Mouse (Mus musculus): ENCODE data around the gene Eno2. TPM values are rescaled to one million over a fixed set of nuclear protein-coding genes. Genes with fewer than 3 reads are reported as not detected.

Eno2 gene
- polyA plus RNA-seq, 1 experiment from 2014 or later, result 67.2 TPM

DNA sequence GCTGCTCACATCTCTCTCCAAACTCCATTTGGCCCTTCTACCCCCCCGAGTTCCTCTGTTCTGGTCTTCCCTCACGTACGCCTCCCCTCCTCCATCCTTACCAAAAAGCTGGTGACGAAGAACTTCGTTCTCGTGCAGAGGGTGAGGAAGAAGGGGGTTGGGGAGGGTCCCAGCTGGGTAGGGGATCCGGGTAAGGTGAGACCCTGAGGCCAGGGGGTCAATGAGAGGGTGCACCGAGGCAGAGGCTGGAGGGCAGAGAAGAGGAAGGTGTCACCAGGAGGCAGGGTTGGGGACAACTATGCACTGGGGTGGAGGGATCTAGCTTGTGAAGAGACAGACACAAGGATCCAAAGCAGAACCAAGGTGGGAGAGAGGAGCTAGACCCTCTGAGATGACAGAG, 25.8 kb downstream of the Eno2 start:
- no peak overlapping the region for H3K4me2 ChIP-seq
- H3K4me3 ChIP-seq, result no peak overlapping the region
- H3K9me3 ChIP-seq, result no peaks in the 10 kb centered on the region
- peaks cover 50% of the 10 kb centered on the region for H3K4me1 ChIP-seq (replicated peaks)
- no peaks in the 10 kb centered on the region for H3K27me3 ChIP-seq
- peaks cover 49% of the 10 kb centered on the region for H3K36me3 ChIP-seq
- WGBS, result 93% methylated on average over 8 of the region's 8 CpGs
- ATAC-seq (ENCODE audit: low read depth), result no peak
- H3K9ac ChIP-seq, result no peak overlapping the region
- H3K27ac ChIP-seq (replicated peaks), result no peak overlapping the region

DNA sequence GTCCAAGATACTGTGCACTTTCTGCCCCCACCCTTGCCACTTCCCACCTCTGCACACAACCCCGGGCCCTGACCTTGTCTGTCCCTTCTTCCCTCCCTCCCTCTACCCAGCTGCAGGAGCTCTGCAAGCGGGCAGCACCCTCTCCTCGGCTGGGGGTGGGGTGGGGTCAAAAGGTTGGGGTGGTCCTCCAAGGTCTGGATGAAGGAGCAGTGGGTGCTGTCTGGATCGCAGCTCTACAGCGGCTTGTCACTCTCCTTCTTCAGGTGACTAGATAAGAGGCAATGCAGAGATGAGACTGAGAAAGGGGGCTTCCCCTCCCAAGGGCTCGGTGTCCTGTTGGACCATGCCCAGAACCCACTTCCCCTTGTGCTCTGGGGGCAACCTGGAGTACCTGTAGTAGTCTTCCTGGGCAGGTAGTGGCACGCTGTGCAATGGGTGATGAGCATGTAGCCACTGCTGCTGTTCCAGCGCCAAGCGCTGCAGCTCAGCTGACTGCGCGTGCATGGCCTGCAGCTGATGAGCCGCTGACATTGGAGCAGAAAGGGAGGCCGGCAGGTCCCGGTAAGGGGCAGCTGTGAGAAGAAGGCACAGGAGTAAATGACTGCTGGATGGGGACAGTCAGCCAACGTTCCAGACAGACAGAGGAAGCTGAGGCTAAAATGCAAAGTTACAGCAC, 26.5 kb downstream of the Eno2 start:
- H3K4me3 ChIP-seq, result no peak overlapping the region
- 92% methylated on average over 15 of the region's 15 CpGs for WGBS
- H3K27ac ChIP-seq (replicated peaks), result no peak overlapping the region

DNA sequence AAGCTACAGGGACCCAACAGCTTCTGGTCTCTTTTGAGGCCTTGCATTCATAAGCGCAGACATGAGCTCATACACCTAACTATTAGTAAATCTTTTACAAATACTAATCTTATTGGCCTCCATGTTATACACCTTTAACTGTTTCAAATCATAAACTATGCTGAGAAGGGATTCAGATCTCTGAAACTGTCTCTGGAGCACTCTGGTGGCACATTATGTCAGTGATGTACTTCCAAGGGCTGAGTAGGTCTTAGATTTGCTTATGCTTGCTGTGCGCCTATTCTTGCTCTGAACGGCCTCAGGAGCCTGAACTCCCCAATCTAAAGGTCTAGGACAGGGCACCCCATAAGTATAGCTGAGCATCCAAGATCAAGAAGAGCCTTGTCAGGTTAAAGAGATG, 27.6 kb downstream of the Eno2 start:
- Histone ChIP-seq H3K9me3 (no peaks in the 10 kb centered on the region), H3K27ac (replicated peaks) (peak overlapping the region; percentile 99), H3K36me3 (peaks cover 31% of the 10 kb centered on the region), H3K4me1 (replicated peaks) (peaks cover 50% of the 10 kb centered on the region), H3K4me3 (peak overlapping the region; percentile 75), H3K4me2 (peak overlapping the region; percentile 79), H3K9ac (peak overlapping the region; percentile 96), H3K27me3 (no peaks in the 10 kb centered on the region)
- no peak for ATAC-seq (ENCODE audit: low read depth)
- WGBS, result 72% methylated on average over 3 of the region's 3 CpGs

More for the DNA sequence above, 26.5 kb downstream of the Eno2 start:
- H3K36me3 ChIP-seq, result peaks cover 42% of the 10 kb centered on the region
- H3K27me3 ChIP-seq, result no peaks in the 10 kb centered on the region
- no peak overlapping the region for H3K4me2 ChIP-seq
- no peak for ATAC-seq (ENCODE audit: low read depth)
- no peaks in the 10 kb centered on the region for H3K9me3 ChIP-seq
- peaks cover 55% of the 10 kb centered on the region for H3K4me1 ChIP-seq (replicated peaks)
- H3K9ac ChIP-seq, result 0 out of 2 replicates have a peak overlapping the region, but pooled peaks have one; percentile 3

DNA sequence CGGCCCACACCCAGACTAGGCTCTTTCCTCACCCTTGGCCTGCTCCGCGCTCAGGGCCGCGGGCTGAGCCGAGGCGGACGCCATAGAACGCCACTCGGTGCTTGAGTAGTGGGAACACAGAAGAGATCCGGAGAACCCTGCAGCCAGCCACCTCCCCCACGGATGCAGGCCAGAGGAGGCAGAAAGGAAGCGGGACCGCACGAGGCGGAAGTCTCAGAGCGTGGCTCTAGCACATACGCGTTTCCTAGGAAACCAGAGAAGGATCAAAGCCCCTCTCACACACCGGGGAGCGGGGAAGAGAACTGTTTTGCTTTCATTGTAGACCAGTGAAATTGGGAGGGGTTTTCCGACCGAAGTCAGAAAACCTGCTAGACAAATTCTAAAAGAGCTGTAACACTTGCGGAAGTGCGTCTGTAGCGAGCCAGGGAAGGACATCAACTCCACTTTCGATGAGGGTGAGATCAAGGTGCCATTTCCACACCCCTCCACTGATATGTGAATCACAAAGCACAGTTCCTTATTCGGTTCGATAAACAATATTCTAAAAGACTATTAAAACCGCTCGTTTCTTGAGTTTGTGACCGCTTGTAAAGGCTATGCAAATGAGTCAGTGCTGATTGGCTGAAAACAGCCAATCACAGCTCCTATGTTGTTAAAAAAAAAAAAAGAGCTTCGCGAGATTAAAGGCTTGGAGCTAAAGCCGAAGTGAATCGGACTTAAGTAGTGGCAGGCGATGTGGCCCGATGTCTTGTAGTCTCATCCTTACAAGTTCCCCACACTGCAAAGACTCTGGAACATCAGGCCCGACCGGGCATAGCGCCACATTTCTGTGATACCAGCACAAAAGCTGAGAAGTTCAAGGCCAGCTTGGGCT, 28.3 kb downstream of the Eno2 start, which contains the start of gene Grcc10:
Gene Grcc10, minus strand, starts transcription at position 487 of the 874 bp plus-strand sequence.
- Histone ChIP-seq H3K4me2 (peak within 1 kb of the TSS; percentile 79), H3K9ac (peak within 1 kb of the TSS; percentile 96), H3K4me1 (replicated peaks) (peaks cover 43% of the 10 kb centered on the region), H3K27ac (replicated peaks) (peak within 1 kb of the TSS; percentile 99), H3K9me3 (no peaks in the 10 kb centered on the region), H3K27me3 (no peaks in the 10 kb centered on the region), H3K4me3 (peak within 1 kb of the TSS; percentile 75), H3K36me3 (peaks cover 28% of the 10 kb centered on the region)
- ATAC-seq (ENCODE audit: low read depth), result peak; percentile 77
- WGBS, result under 1% methylated on average over 41 of the region's 41 CpGs

DNA sequence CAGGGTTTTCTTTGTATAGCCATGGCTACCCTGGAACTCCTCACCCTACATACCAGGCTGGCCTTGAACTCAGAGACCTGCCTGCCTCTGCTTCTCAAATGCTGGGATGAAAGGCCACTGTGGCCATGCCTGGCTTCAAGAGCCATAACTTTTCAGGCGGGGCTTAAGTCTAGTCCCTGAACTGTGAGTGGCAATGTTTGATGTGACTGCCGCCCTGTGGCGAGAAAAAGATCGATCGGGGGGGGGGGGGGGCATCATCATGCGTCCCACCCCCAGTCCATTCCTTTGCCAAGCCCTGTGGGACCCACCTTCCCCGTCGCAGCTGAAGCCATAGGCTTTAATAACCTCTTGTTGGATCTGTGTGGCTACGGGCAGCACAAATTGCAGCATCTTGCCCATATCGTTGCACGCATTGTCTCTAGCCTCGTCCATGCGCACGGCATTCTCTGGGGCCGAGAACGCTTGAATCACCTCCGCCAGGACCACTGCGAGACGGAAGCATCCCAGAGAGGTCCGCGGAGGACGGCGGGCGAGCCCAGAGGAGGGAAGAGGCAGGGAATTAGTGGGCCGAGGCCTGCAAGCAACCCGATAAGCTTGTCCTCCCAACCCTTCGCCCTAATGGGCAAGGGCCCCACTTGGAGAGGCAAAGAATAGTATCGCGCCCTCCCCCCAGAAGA, 29.1 kb downstream of the Eno2 start:
- Histone ChIP-seq H3K27ac (replicated peaks) (peak overlapping the region; percentile 99), H3K27me3 (no peaks in the 10 kb centered on the region), H3K36me3 (peaks cover 28% of the 10 kb centered on the region), H3K9me3 (no peaks in the 10 kb centered on the region), H3K4me2 (peak overlapping the region; percentile 79), H3K9ac (peak overlapping the region; percentile 96), H3K4me1 (replicated peaks) (peaks cover 38% of the 10 kb centered on the region), H3K4me3 (peak overlapping the region; percentile 75)
- ATAC-seq (ENCODE audit: low read depth), result peak; percentile 28; the same call in 1 of the 2 replicates
- WGBS, result under 1% methylated on average over 29 of the region's 29 CpGs

DNA sequence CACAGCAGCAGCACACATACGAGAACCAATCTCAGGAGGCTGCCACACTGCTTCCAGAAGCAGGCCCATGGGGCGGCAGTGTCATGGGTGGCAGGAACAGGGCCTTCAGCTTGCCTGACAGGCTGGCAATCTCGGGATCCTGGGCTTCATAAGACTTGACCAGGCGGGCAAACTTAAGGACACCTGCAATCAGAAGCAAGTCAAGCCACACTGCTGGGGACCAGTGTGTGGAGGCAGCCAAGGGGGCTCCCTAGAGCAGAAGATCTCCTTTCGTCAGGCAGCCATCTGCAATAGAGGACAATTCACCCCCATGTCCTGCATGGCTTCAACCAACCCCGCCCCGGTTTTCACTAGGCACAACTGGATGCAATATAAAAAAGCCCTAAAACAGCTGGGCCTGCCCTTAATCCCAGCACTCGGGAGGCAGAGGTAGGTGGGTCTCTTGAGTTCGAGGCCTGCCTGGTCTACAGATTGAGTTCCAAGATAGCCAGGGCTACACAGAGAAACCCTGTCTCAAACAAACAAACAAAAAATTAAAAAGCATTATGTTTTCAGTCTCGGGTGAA, 30.2 kb downstream of the Eno2 start:
- WGBS, result 76% methylated on average over 10 of the region's 10 CpGs
- H3K9me3 ChIP-seq, result no peaks in the 10 kb centered on the region
- H3K4me3 ChIP-seq, result no peak overlapping the region
- H3K4me1 ChIP-seq (replicated peaks), result peaks cover 30% of the 10 kb centered on the region
- peak overlapping the region; percentile 99 for H3K27ac ChIP-seq (replicated peaks)
- H3K4me2 ChIP-seq, result peak overlapping the region; percentile 79
- H3K27me3 ChIP-seq, result no peaks in the 10 kb centered on the region
- peaks cover 19% of the 10 kb centered on the region for H3K36me3 ChIP-seq
- ATAC-seq (ENCODE audit: low read depth), result no peak
- peak overlapping the region; percentile 96 for H3K9ac ChIP-seq

DNA sequence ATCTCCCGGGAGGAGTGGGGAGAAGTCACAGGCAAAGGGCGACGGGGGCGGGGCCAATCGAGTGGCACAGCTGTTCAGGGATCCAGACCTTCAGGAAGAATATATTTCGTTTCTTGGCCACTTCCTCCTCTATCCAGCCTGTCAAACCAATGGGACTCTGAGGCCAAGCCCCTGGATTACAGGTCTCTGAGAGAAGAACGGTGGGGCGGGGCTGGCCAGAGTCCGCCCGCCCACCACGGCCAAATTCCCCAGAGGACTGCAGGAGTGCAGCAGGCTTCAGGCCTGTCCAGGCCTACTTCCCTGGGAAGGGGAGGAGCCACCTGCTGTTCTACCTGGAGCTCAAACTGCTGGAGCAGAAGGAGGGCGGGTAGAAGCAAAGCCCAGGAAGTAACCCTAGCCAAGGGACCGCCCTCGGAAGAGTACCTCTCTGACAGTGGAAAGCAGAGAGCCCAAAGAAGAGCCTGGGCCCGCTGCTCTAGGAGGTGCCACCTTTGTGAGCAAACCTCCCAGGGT, 30.9 kb downstream of the Eno2 start, which contains the start of gene Ptpn6:
Gene Ptpn6, minus strand, starts transcription at position 204 of the 513 bp plus-strand sequence.
- Histone ChIP-seq H3K4me1 (replicated peaks) (peaks cover 30% of the 10 kb centered on the region), H3K4me3 (no peak within 1 kb of the TSS), H3K9me3 (no peaks in the 10 kb centered on the region), H3K27me3 (no peaks in the 10 kb centered on the region), H3K9ac (peak within 1 kb of the TSS; percentile 96), H3K27ac (replicated peaks) (peak within 1 kb of the TSS; percentile 99), H3K4me2 (peak within 1 kb of the TSS; percentile 79), H3K36me3 (peaks cover 12% of the 10 kb centered on the region)
- ATAC-seq (ENCODE audit: low read depth), result no peak
- WGBS, result 24% methylated on average over 15 of the region's 15 CpGs

DNA sequence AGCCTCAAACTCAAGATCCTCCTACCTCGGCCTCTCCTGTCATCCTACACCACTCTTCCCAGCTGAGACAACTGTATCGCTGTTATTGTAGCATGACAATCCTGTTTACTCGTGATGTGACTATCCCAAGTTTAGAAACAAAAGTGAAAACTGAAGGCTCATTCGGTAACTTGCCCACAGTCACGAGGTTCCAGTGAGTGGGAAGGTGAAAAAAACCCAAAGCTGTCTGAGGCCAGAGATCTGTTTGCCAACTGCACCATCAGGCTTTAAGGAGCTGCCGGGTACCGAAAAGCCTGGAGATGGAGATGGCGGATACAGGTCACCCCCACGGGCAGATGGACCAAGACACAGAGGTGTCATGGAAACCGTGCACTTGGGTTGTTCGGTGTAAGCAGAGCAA, 32.4 kb downstream of the Eno2 start:
- no peak for ATAC-seq (ENCODE audit: low read depth)
- Histone ChIP-seq H3K4me3 (no peak overlapping the region), H3K9ac (no peak overlapping the region), H3K4me2 (no peak overlapping the region), H3K9me3 (no peaks in the 10 kb centered on the region), H3K27ac (replicated peaks) (no peak overlapping the region), H3K36me3 (no peaks in the 10 kb centered on the region), H3K27me3 (no peaks in the 10 kb centered on the region), H3K4me1 (replicated peaks) (peaks cover 33% of the 10 kb centered on the region)
- WGBS, result 93% methylated on average over 11 of the region's 11 CpGs

DNA sequence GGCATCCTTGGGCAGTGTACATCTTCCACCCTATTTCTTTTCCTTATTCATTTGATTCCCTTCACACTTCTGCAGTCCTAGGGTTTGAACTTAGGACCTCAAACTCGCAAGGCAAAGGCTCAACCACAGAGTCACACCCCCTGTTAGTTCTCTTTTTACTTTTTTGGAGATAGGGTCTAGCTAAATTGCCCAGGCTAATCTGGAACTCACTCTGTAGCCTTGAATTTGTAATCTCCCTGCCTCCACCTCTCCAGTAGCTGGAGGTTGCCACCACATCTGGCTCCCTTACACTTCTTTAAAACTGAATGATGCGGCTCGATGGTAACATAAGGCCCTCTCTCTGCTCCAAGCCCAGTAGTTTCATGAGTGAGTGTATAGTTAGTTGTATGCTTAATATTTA, 35.1 kb downstream of the Eno2 start:
- Histone ChIP-seq H3K27ac (replicated peaks) (no peak overlapping the region), H3K27me3 (no peaks in the 10 kb centered on the region), H3K4me2 (no peak overlapping the region), H3K9me3 (no peaks in the 10 kb centered on the region), H3K4me1 (replicated peaks) (peaks cover 17% of the 10 kb centered on the region), H3K9ac (no peak overlapping the region), H3K36me3 (no peaks in the 10 kb centered on the region), H3K4me3 (no peak overlapping the region)
- no peak for ATAC-seq (ENCODE audit: low read depth)
- WGBS, result 93% methylated on average over 3 of the region's 3 CpGs

DNA sequence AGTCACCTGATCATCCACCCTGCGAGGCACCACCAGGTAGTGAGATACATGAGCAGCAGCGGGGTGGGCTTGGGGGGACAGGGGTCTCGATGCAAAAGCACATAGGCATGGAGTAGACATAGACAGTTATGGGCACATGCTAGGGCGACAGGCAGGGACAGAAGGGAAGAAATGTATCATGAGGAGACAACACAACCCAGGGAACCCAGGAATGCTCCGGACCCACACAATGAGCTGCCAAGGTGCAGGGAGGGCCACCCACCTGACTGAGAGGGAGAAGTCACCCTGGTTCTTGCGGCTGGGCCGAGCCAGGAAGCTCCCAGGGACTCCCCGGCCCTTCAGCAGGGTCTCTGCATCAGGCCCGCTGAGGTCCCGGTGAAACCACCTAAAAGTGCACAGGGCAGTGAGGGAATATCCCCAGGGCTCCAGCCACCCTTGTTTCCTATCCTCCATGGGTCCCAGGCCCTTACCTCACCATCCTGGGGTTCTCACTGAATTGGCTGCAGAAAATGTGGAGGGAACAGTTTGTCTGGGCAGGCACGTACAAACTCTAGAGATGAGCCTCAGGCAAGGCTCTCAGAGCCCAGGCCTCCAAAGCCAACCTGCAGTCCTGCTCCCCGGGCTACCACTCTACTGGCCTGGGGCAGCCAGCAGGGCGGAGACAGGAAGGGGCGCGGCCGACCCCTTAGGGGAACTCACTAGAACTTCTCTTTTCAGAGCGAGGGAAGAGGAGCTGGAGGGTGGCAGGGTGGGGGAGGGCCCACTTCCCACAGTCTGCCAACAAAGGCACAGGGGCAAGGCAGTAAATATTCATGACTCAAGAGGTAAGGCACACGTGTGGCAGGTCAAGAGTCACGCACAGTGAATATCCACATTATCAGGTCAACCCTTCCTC, 36.8 kb downstream of the Eno2 start:
- H3K4me1 ChIP-seq (replicated peaks), result peaks cover 4% of the 10 kb centered on the region; the same call in 1 of the 2 replicates
- no peaks in the 10 kb centered on the region for H3K36me3 ChIP-seq
- H3K4me3 ChIP-seq, result no peak overlapping the region
- no peak for ATAC-seq (ENCODE audit: low read depth)
- no peaks in the 10 kb centered on the region for H3K9me3 ChIP-seq
- no peak overlapping the region for H3K9ac ChIP-seq
- WGBS, result 46% methylated on average over 19 of the region's 19 CpGs
- no peak overlapping the region for H3K4me2 ChIP-seq
- no peak overlapping the region for H3K27ac ChIP-seq (replicated peaks)
- no peaks in the 10 kb centered on the region for H3K27me3 ChIP-seq

DNA sequence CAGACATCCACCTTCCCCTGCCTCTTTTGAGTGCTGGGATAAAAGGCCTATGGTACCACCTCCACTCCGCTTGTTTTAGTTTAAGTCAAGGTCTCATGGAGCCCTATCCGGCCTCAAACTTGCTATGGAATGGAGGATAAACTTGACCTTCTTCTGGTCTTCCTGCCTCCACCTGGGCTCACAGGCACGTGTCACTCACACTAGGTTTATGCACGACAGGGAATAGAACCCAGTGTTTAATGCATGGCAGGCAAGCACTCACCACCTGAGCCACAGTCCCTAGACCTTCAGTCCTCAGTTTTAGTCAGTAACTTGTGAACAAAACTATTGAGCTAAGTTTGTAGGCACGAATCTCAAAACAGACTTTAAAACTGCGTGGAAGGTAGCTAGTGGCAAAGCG, 38.4 kb downstream of the Eno2 start:
- no peaks in the 10 kb centered on the region for H3K36me3 ChIP-seq
- no peak overlapping the region for H3K4me2 ChIP-seq
- H3K4me1 ChIP-seq (replicated peaks), result peaks cover 4% of the 10 kb centered on the region; the same call in 1 of the 2 replicates
- H3K27me3 ChIP-seq, result no peaks in the 10 kb centered on the region
- H3K27ac ChIP-seq (replicated peaks), result no peak overlapping the region
- no peak overlapping the region for H3K4me3 ChIP-seq
- no peak for ATAC-seq (ENCODE audit: low read depth)
- no peak overlapping the region for H3K9ac ChIP-seq
- H3K9me3 ChIP-seq, result no peaks in the 10 kb centered on the region
- WGBS, result 89% methylated on average over 7 of the region's 7 CpGs

Measured in neural tube, embryonic 13.5 days (tissue).